Mouse (Mus musculus): ENCODE measurements at regions not wholly inside any gene's neighbourhood (a gene's known extent, or its start where the extent isn't known, plus 50 kb on each side); places are given as distances from the start of the nearest gene placed in this dataset.
"Not testable (repeated sequence)": the region's sequence is repeated elsewhere in the genome, so short reads cannot be mapped to it uniquely, and the experiment has no call there.

- not testable (repeated sequence) for DNase-seq (ENCODE audit: low spot score in 2 of 2)
Observed at GRCm38 (mm10) chr12:117327086-117327485, 189.2 kb upstream of the Rapgef5 start.

- no peak for DNase-seq (ENCODE audit: low spot score in 2 of 2)
Observed at GRCm38 (mm10) chr12:117330418-117330817, 185.9 kb upstream of the Rapgef5 start.

- no peak for DNase-seq (ENCODE audit: low spot score in 2 of 2)
Observed at GRCm38 (mm10) chr12:117336856-117337255, 179.4 kb upstream of the Rapgef5 start.

GRCm38 (mm10) chr12:117342321-117342720, 174.0 kb upstream of the Rapgef5 start:
- DNase-seq (ENCODE audit: low spot score in 2 of 2) = no peak

GRCm38 (mm10) chr12:117343121-117343520, 173.2 kb upstream of the Rapgef5 start:
- DNase-seq (ENCODE audit: low spot score in 2 of 2) = no peak

GRCm38 (mm10) chr12:117343605-117344004, 172.7 kb upstream of the Rapgef5 start:
- DNase-seq (ENCODE audit: low spot score in 2 of 2) = not testable (repeated sequence)

- peak; percentile 41 to 60 for DNase-seq (ENCODE audit: low spot score in 2 of 2)
Observed at GRCm38 (mm10) chr12:117344266-117345087, 171.8 kb upstream of the Rapgef5 start.

- peak; percentile 76 to 88 for DNase-seq (ENCODE audit: low spot score in 2 of 2)
Observed at GRCm38 (mm10) chr12:117345088-117345977, 170.9 kb upstream of the Rapgef5 start.

- no peak for DNase-seq (ENCODE audit: low spot score in 2 of 2)
Observed at GRCm38 (mm10) chr12:117346091-117346490, 170.2 kb upstream of the Rapgef5 start.

- no peak for DNase-seq (ENCODE audit: low spot score in 2 of 2)
Observed at GRCm38 (mm10) chr12:117347135-117347534, 169.1 kb upstream of the Rapgef5 start.

GRCm38 (mm10) chr12:117348516-117348915, 167.8 kb upstream of the Rapgef5 start:
- DNase-seq (ENCODE audit: low spot score in 2 of 2) = no peak

GRCm38 (mm10) chr12:117351900-117352299, 164.4 kb upstream of the Rapgef5 start:
- DNase-seq (ENCODE audit: low spot score in 2 of 2) = no peak

GRCm38 (mm10) chr12:117352511-117352910, 163.8 kb upstream of the Rapgef5 start:
- DNase-seq (ENCODE audit: low spot score in 2 of 2) = no peak

- peak in 1 of 2 experiments; percentile 24 for DNase-seq (ENCODE audit: low spot score in 2 of 2)
Observed at GRCm38 (mm10) chr12:117352938-117353337, 163.3 kb upstream of the Rapgef5 start.

- peak in 1 of 2 experiments; percentile 52 for DNase-seq (ENCODE audit: low spot score in 2 of 2)
Observed at GRCm38 (mm10) chr12:117357811-117358210, 158.5 kb upstream of the Rapgef5 start.

- DNase-seq (ENCODE audit: low spot score in 2 of 2) = no peak
Observed at GRCm38 (mm10) chr12:117358891-117359290, 157.4 kb upstream of the Rapgef5 start.

GRCm38 (mm10) chr12:117360215-117360614, 156.1 kb upstream of the Rapgef5 start:
- no peak for DNase-seq (ENCODE audit: low spot score in 2 of 2)

- DNase-seq (ENCODE audit: low spot score in 2 of 2) = no peak
Observed at GRCm38 (mm10) chr12:117361826-117362225, 154.5 kb upstream of the Rapgef5 start.

GRCm38 (mm10) chr12:117363457-117363856, 152.8 kb upstream of the Rapgef5 start:
- not testable (repeated sequence) for DNase-seq (ENCODE audit: low spot score in 2 of 2)

GRCm38 (mm10) chr12:117365181-117365580, 151.1 kb upstream of the Rapgef5 start:
- DNase-seq (ENCODE audit: low spot score in 2 of 2) = no peak

GRCm38 (mm10) chr12:117365876-117366275, 150.4 kb upstream of the Rapgef5 start:
- no peak for DNase-seq (ENCODE audit: low spot score in 2 of 2)
